Mouse (Mus musculus): ENCODE data around the gene Btbd9. TPM values are rescaled to one million over a fixed set of nuclear protein-coding genes. Genes with fewer than 3 reads are reported as not detected.

Gene Btbd9
- polyA plus RNA-seq, 1 experiment from 2014 or later: 52.5 TPM

DNA sequence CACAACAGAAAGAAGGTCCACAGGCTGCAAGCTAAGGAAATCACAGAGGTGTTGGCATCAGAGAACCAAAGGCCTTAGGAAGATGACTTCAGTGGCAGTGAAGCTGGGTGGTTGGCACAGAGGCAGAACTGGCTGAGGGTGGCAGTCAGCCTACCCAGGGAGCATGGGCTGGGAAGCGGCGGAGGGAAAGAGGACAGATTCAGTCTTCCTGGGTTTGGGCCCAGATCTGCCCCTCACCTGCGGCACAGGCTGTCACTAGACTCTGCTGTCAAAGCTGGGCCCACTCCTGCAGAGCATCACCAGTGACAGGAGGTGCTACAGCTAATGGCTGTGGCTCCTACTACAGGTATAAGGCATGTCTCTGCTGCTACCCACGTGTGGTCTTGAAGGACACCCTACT is 333.6 kb downstream of the Btbd9 start:
- Histone ChIP-seq H3K9me3 (ENCODE audit: control insufficient read depth, low read length) (no peaks in the 10 kb centered on the region), H3K4me1 (ENCODE audit: control insufficient read depth, insufficient read depth, low read length) (peaks cover 25% of the 10 kb centered on the region; the same call in 1 of the 2 replicates), H3K27me3 (ENCODE audit: control insufficient read depth, insufficient read depth, low read length) (no peaks in the 10 kb centered on the region), H3K4me3 (ENCODE audit: low read length) (no peak overlapping the region), H3K4me2 (replicated peaks; ENCODE audit: low read depth, low read length) (no peak overlapping the region), H3K9ac (ENCODE audit: low read depth, low read length) (no peak overlapping the region), H3K27ac (ENCODE audit: low read depth, low read length) (no peak overlapping the region), H3K36me3 (ENCODE audit: control insufficient read depth, insufficient read depth, low read length) (no peaks in the 10 kb centered on the region)
- 84% methylated on average over 4 of the region's 4 CpGs for WGBS
- no peak for ATAC-seq (ENCODE audit: low FRiP score, low TSS enrichment)

DNA sequence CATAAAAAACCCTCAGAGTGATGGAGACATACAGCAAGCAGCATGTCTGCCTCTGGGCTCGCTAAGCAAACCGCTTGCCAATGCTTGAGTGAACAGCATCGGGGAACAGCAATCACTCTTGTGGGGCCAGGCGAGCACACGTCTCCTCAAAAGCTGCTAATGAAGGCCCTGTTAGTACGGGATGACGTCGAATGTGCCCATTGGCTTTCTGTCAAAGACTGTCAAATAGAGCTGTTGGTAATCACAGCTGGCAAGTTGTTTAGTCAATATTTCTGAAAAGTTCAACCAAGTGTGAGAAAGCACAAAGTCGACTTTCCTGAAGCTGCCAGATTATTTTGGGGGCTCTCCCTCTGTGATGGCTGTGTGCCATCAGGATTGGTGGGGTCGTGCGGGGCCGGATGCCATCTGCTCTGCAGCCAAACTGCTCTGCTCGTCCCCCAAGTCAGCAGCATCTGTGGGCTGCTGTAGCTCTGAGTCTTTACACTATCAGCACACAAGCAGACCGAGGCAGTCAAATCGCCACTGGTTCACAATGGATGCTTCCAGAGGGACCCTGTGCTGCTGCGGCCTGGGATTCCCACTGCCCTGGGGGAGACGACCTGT is 334.5 kb downstream of the Btbd9 start:
- WGBS: 68% methylated on average over 17 of the region's 17 CpGs
- no peaks in the 10 kb centered on the region for H3K27me3 ChIP-seq (ENCODE audit: control insufficient read depth, insufficient read depth, low read length)
- no peak overlapping the region for H3K27ac ChIP-seq (ENCODE audit: low read depth, low read length)
- no peak overlapping the region for H3K9ac ChIP-seq (ENCODE audit: low read depth, low read length)
- no peaks in the 10 kb centered on the region for H3K9me3 ChIP-seq (ENCODE audit: control insufficient read depth, low read length)
- H3K4me1 ChIP-seq (ENCODE audit: control insufficient read depth, insufficient read depth, low read length): peaks cover 25% of the 10 kb centered on the region; the same call in 1 of the 2 replicates
- no peak for ATAC-seq (ENCODE audit: low FRiP score, low TSS enrichment)
- no peak overlapping the region for H3K4me3 ChIP-seq (ENCODE audit: low read length)
- H3K36me3 ChIP-seq (ENCODE audit: control insufficient read depth, insufficient read depth, low read length): no peaks in the 10 kb centered on the region
- H3K4me2 ChIP-seq (replicated peaks; ENCODE audit: low read depth, low read length): no peak overlapping the region

DNA sequence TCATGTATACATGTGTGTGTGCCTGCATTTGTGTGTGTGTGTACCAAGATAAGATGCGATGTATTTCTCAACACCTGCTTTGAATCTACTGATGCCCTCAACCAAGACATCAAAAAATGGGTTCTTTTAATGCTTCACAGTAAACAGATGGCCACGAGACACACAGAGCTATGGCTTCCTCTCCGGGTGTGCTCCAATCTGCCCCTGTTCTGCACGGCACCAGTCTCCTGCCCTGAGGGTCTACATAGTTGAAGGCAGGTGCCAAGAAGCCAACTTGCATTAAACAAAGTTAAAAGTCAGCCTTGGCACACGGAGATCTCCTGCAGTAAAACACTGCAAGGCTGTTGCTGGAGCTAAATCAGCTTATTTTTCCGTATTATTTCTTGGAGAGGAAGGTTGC is 335.2 kb downstream of the Btbd9 start:
- Histone ChIP-seq H3K9ac (ENCODE audit: low read depth, low read length) (no peak overlapping the region), H3K36me3 (ENCODE audit: control insufficient read depth, insufficient read depth, low read length) (no peaks in the 10 kb centered on the region), H3K4me2 (replicated peaks; ENCODE audit: low read depth, low read length) (no peak overlapping the region), H3K4me3 (ENCODE audit: low read length) (no peak overlapping the region), H3K27ac (ENCODE audit: low read depth, low read length) (no peak overlapping the region), H3K9me3 (ENCODE audit: control insufficient read depth, low read length) (no peaks in the 10 kb centered on the region), H3K4me1 (ENCODE audit: control insufficient read depth, insufficient read depth, low read length) (peaks cover 24% of the 10 kb centered on the region; the same call in 1 of the 2 replicates), H3K27me3 (ENCODE audit: control insufficient read depth, insufficient read depth, low read length) (no peaks in the 10 kb centered on the region)
- 76% methylated on average over 6 of the region's 6 CpGs for WGBS
- no peak for ATAC-seq (ENCODE audit: low FRiP score, low TSS enrichment)

GRCm38 (mm10) chr17:30240659-30241058 is 335.6 kb downstream of the Btbd9 start:
- 76% methylated on average over 4 of the region's 4 CpGs for WGBS
- H3K4me3 ChIP-seq (ENCODE audit: low read length): no peak overlapping the region
- no peaks in the 10 kb centered on the region for H3K36me3 ChIP-seq (ENCODE audit: control insufficient read depth, insufficient read depth, low read length)
- H3K9me3 ChIP-seq (ENCODE audit: control insufficient read depth, low read length): no peaks in the 10 kb centered on the region
- no peak for ATAC-seq (ENCODE audit: low FRiP score, low TSS enrichment)
- no peak overlapping the region for H3K27ac ChIP-seq (ENCODE audit: low read depth, low read length)
- peaks cover 20% of the 10 kb centered on the region; the same call in 1 of the 2 replicates for H3K4me1 ChIP-seq (ENCODE audit: control insufficient read depth, insufficient read depth, low read length)
- H3K27me3 ChIP-seq (ENCODE audit: control insufficient read depth, insufficient read depth, low read length): no peaks in the 10 kb centered on the region
- H3K4me2 ChIP-seq (replicated peaks; ENCODE audit: low read depth, low read length): no peak overlapping the region
- H3K9ac ChIP-seq (ENCODE audit: low read depth, low read length): no peak overlapping the region

DNA sequence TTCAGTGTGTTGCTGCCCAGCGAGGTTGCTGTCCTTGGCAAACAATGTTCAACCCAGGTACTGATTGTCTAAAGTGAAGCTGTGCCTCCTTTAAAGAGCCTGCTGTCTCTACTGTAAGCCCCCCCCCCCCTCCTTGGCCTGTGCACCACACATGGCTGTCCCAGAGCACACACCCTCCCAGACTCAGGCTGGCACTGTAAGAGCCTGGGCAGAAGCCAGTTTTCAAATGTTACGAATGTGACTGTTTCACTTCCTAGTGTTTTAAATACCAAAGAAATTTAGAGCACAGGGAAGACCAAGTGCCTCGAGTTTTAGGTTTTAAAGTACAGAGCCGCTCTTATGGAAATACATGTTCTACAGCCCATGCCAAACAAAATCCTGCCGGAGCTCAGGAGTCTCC is 336.8 kb downstream of the Btbd9 start:
- H3K9me3 ChIP-seq (ENCODE audit: control insufficient read depth, low read length): no peaks in the 10 kb centered on the region
- no peak overlapping the region for H3K4me2 ChIP-seq (replicated peaks; ENCODE audit: low read depth, low read length)
- no peak overlapping the region for H3K4me3 ChIP-seq (ENCODE audit: low read length)
- H3K4me1 ChIP-seq (ENCODE audit: control insufficient read depth, insufficient read depth, low read length): peaks cover 12% of the 10 kb centered on the region; the same call in 1 of the 2 replicates
- H3K36me3 ChIP-seq (ENCODE audit: control insufficient read depth, insufficient read depth, low read length): no peaks in the 10 kb centered on the region
- no peaks in the 10 kb centered on the region for H3K27me3 ChIP-seq (ENCODE audit: control insufficient read depth, insufficient read depth, low read length)
- no peak for ATAC-seq (ENCODE audit: low FRiP score, low TSS enrichment)
- H3K9ac ChIP-seq (ENCODE audit: low read depth, low read length): no peak overlapping the region
- WGBS: 82% methylated on average over 5 of the region's 5 CpGs
- no peak overlapping the region for H3K27ac ChIP-seq (ENCODE audit: low read depth, low read length)

- Histone ChIP-seq H3K9ac (ENCODE audit: low read depth, low read length) (no peak overlapping the region), H3K36me3 (ENCODE audit: control insufficient read depth, insufficient read depth, low read length) (no peaks in the 10 kb centered on the region), H3K27ac (ENCODE audit: low read depth, low read length) (no peak overlapping the region), H3K4me2 (replicated peaks; ENCODE audit: low read depth, low read length) (no peak overlapping the region), H3K27me3 (ENCODE audit: control insufficient read depth, insufficient read depth, low read length) (no peaks in the 10 kb centered on the region), H3K9me3 (ENCODE audit: control insufficient read depth, low read length) (no peaks in the 10 kb centered on the region), H3K4me1 (ENCODE audit: control insufficient read depth, insufficient read depth, low read length) (0 out of 2 replicates have a peak, but pooled peaks cover 3% of the 10 kb centered on the region), H3K4me3 (ENCODE audit: low read length) (no peak overlapping the region)
- no peak for ATAC-seq (ENCODE audit: low FRiP score, low TSS enrichment)
- 81% methylated on average over 7 of the region's 7 CpGs for WGBS
Observed at GRCm38 (mm10) chr17:30237600-30237999, 338.7 kb downstream of the Btbd9 start.

DNA sequence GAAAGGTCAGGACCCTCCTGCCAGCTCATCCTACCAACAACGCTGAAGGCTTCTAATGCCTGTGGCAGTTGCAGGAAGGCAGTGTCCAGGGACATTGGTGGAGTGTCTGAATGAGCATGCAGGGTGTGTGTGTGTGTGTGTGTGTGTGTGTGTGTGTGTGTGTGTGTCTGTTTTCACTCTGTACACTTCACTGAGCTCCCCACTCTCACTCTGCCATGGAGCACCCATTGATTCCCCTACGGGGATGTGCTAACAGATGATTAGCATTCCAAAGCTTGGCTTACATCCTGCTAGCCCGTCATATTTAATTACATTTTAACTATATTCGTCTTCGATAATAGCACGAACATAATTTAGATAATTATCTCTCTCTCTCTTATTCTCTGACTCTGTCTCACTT is 339.7 kb downstream of the Btbd9 start:
- no peak for ATAC-seq (ENCODE audit: low FRiP score, low TSS enrichment)
- H3K9me3 ChIP-seq (ENCODE audit: control insufficient read depth, low read length): no peaks in the 10 kb centered on the region
- H3K9ac ChIP-seq (ENCODE audit: low read depth, low read length): no peak overlapping the region
- no peak overlapping the region for H3K27ac ChIP-seq (ENCODE audit: low read depth, low read length)
- no peaks in the 10 kb centered on the region for H3K27me3 ChIP-seq (ENCODE audit: control insufficient read depth, insufficient read depth, low read length)
- 58% methylated on average over 6 of the region's 6 CpGs for WGBS
- no peak overlapping the region for H3K4me3 ChIP-seq (ENCODE audit: low read length)
- H3K36me3 ChIP-seq (ENCODE audit: control insufficient read depth, insufficient read depth, low read length): no peaks in the 10 kb centered on the region
- H3K4me1 ChIP-seq (ENCODE audit: control insufficient read depth, insufficient read depth, low read length): 0 out of 2 replicates have a peak, but pooled peaks cover 3% of the 10 kb centered on the region
- no peak overlapping the region for H3K4me2 ChIP-seq (replicated peaks; ENCODE audit: low read depth, low read length)

GRCm38 (mm10) chr17:30235380-30235779 is 340.9 kb downstream of the Btbd9 start:
- H3K27me3 ChIP-seq (ENCODE audit: control insufficient read depth, insufficient read depth, low read length): no peaks in the 10 kb centered on the region
- 38% methylated on average over 4 of the region's 4 CpGs for WGBS
- no peak for ATAC-seq (ENCODE audit: low FRiP score, low TSS enrichment)
- no peaks in the 10 kb centered on the region for H3K9me3 ChIP-seq (ENCODE audit: control insufficient read depth, low read length)
- no peak overlapping the region for H3K9ac ChIP-seq (ENCODE audit: low read depth, low read length)
- peaks cover 11% of the 10 kb centered on the region; the same call in 1 of the 2 replicates for H3K4me1 ChIP-seq (ENCODE audit: control insufficient read depth, insufficient read depth, low read length)
- H3K4me3 ChIP-seq (ENCODE audit: low read length): no peak overlapping the region
- no peak overlapping the region for H3K27ac ChIP-seq (ENCODE audit: low read depth, low read length)
- H3K36me3 ChIP-seq (ENCODE audit: control insufficient read depth, insufficient read depth, low read length): no peaks in the 10 kb centered on the region
- H3K4me2 ChIP-seq (replicated peaks; ENCODE audit: low read depth, low read length): no peak overlapping the region

DNA sequence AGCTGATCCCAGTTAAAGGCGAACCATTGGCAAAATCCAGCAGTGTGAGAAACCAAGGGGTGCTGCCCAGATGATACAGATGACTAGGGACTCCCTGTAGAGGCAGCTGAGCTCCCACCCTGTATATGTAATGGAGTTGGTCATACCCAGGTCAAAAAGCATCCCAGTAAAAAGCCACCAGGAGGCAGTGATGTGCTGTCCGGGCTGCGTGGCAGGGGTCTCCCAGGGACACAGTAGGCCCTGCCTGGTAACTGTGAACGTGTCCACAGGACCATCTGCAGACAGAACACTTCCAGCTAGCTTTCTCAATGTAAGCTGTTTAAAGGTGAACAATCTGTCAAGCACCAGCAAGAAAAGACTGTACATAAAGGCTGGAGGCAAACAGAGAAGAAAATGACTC is 343.6 kb downstream of the Btbd9 start:
- 62% methylated on average over 4 of the region's 4 CpGs for WGBS
- no peak for ATAC-seq (ENCODE audit: low FRiP score, low TSS enrichment)

More for the DNA sequence above, 343.6 kb downstream of the Btbd9 start:
- no peaks in the 10 kb centered on the region for H3K27me3 ChIP-seq (ENCODE audit: control insufficient read depth, insufficient read depth, low read length)
- H3K4me2 ChIP-seq (replicated peaks; ENCODE audit: low read depth, low read length): no peak overlapping the region
- H3K4me3 ChIP-seq (ENCODE audit: low read length): no peak overlapping the region
- no peak overlapping the region for H3K9ac ChIP-seq (ENCODE audit: low read depth, low read length)
- H3K36me3 ChIP-seq (ENCODE audit: control insufficient read depth, insufficient read depth, low read length): no peaks in the 10 kb centered on the region
- H3K9me3 ChIP-seq (ENCODE audit: control insufficient read depth, low read length): no peaks in the 10 kb centered on the region
- H3K27ac ChIP-seq (ENCODE audit: low read depth, low read length): no peak overlapping the region
- H3K4me1 ChIP-seq (ENCODE audit: control insufficient read depth, insufficient read depth, low read length): peaks cover 11% of the 10 kb centered on the region; the same call in 1 of the 2 replicates

Data from kidney, embryonic 14.5 days (tissue).